Mouse (Mus musculus) effector memory CD4-positive, alpha-beta T cell, adult 5 months (primary cell): ENCODE data around the gene Dlgap1. TPM values are rescaled to one million over a fixed set of nuclear protein-coding genes. Genes with fewer than 3 reads are reported as not detected.

Experiments
- polyA plus RNA-seq: library from polyadenylated mRNA; unstranded; fragments of 100-300 nt; shearing (Covaris generic); gene quantifications from one replicate; pipeline ENCODE4 v1.2.1, GENCODE M21; 2017

Gene Dlgap1
- polyA plus RNA-seq: 0.60 TPM

DNA sequence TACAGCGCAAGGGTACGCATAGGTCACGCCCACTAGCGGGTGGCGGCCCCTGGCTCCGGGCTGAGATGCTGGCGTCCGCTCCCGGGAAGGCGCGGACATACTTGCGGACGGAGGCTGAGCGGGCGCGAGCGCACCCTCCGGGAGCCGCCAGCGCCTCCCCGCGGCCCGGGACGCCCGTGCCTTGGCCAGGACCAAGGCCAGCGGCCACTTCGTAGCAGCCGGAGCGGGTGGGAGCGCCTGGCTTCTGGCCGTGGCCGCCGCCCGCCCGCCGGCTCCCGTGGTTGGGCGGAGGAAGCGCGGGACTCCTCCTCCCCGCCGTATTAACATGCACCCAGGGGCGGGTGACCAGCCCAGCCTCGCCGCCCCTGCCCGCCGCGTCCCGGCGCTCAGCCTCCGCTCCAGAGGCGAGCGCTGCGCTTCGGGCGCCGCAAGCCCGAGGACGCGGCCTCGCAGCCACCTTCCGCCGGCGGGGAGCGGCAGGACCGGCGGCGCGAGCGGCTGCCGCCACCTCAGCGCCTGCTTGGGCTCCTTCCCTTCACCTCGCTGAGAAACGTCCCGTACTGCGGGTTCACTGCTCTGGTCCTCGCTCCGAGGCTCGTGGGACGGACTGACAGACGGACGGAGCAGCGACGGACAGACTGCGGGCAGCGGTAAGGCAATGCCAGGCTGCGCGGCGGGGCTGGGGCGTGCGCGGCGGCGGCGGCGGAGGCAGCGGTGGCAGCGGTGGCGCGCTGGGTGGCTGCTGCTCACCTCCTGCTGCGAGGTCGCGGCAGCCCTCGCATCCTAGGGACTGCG lies at the start of gene Dlgap1:
Gene Dlgap1, plus strand, starts transcription at position 53 of the 795 bp plus-strand sequence.

DNA sequence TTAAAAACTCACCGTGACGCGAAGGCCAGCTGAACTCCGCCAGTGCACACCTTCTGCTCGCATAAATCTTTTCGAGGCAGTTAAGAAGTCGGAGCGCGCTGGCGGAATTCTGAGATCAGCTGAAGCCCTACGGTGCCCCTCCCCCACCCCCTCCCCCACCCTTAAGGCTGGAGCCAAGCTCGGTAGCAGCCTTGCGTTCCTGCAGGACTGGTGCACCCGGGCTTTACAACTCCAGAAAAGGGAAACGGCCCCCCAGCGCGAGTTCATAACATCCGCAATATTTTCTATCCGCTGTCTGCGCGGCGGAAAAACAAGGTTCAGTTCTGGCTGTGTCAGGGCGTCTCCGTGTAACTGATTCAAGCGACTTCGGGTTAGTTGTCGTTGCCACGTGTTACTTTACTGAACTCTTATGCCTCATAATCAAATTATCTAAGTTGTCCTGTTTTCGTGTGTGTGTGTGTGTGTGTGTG lies 884.6 kb downstream of the Dlgap1 start, which contains the start of gene Tgif1:
Gene Tgif1, minus strand, starts transcription at position 111 of the 470 bp plus-strand sequence.

